Mouse (Mus musculus) forebrain, embryonic 15.5 days (tissue): Measurements from ENCODE around the gene Fbxo4. TPM values are rescaled to one million over a fixed set of nuclear protein-coding genes. Genes with fewer than 3 reads are reported as not detected.
A peak's percentile ranks its signal among the peaks of the same experiment; 100 is the strongest.

Experiments
- ATAC-seq: fragments of 200-750 bp; cut with Nextera tagmentation; replicated peaks from 2 replicates; pipeline ENCODE4 v1.8.0; 2017; ENCODE audit warnings: mild to moderate bottlenecking, moderate TSS enrichment, moderate library complexity
- H3K27ac ChIP-seq: fragments of 300-500 bp; sonication (generic); replicated peaks from 2 replicates; pipeline ENCODE4 v1.5.1; 2015; ENCODE audit warnings: mild to moderate bottlenecking, inconsistent platforms
- H3K27me3 ChIP-seq: fragments of 300-500 bp; sonication (generic); 2 replicates; pipeline ENCODE4 v1.6.1; 2015; ENCODE audit warnings: inconsistent platforms
- H3K36me3 ChIP-seq: fragments of 300-500 bp; sonication (generic); 2 replicates; pipeline ENCODE4 v1.6.1; 2015; ENCODE audit warnings: mild to moderate bottlenecking, inconsistent platforms
- H3K4me1 ChIP-seq: fragments of 300-500 bp; sonication (generic); 2 replicates; pipeline ENCODE4 v1.6.1; 2015; ENCODE audit warnings: inconsistent platforms
- H3K4me2 ChIP-seq: fragments of 300-500 bp; sonication (generic); replicated peaks from 2 replicates; pipeline ENCODE4 v1.6.1; 2015; ENCODE audit warnings: mild to moderate bottlenecking, inconsistent platforms
- H3K4me3 ChIP-seq: fragments of 300-500 bp; sonication (generic); 2 replicates; pipeline ENCODE4 v1.5.1; 2015; ENCODE audit warnings: mild to moderate bottlenecking, inconsistent platforms
- H3K9ac ChIP-seq: fragments of 300-500 bp; sonication (generic); replicated peaks from 2 replicates; pipeline ENCODE4 v1.6.1; 2015; ENCODE audit warnings: mild to moderate bottlenecking, inconsistent platforms
- H3K9me3 ChIP-seq: fragments of 300-500 bp; sonication (generic); 2 replicates; pipeline ENCODE4 v1.6.1; 2016; ENCODE audit warnings: inconsistent platforms
- WGBS: fragments of 180-500 bp; shearing (Covaris S2); methylation state at CpG from one replicate; pipeline ENCODE4 v1.1.7; 2015; ENCODE audit warnings: mixed read lengths; 5-methylcytosine and 5-hydroxymethylcytosine counted together
- polyA plus RNA-seq: library from polyadenylated mRNA; unstranded; fragments of >200 nt; fragmentation: Nextera tagmentation; extraction: Ambion mirVana; gene quantifications from 2 replicates; pipeline ENCODE4 v1.2.1, GENCODE M21; 2015

The Fbxo4 gene
- polyA plus RNA-seq, 1 experiment from 2014 or later: 7.5 TPM

DNA sequence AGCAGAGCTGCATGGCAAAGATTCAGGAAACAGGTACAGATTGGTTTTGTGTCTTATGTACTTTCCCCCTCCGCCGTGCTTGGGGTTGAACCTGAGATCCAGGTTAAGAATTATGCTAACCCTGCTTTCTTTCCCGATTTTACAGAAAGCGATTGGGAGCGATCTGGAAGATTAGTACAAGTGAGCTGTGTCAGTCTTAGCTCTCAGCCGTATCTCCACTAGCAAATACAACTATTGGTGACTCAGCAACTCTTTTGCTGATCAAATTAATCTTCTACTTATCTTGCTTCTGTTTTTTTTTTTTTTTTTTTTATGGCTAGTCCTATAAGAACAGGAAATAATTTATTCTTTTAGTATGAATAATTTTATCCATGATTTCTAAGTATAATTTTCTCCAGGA, 9.2 kb downstream of the Fbxo4 start:
- 95% methylated on average over 6 of the region's 6 CpGs for WGBS
- H3K27ac ChIP-seq: no peak overlapping the region
- H3K27me3 ChIP-seq: no peaks in the 10 kb centered on the region
- H3K9me3 ChIP-seq: no peaks in the 10 kb centered on the region
- H3K4me1 ChIP-seq: no peaks in the 10 kb centered on the region
- H3K4me3 ChIP-seq: no peak overlapping the region
- no peak overlapping the region for H3K4me2 ChIP-seq
- H3K9ac ChIP-seq: no peak overlapping the region
- no peak for ATAC-seq
- H3K36me3 ChIP-seq: 0 out of 2 replicates have a peak, but pooled peaks cover 3% of the 10 kb centered on the region

DNA sequence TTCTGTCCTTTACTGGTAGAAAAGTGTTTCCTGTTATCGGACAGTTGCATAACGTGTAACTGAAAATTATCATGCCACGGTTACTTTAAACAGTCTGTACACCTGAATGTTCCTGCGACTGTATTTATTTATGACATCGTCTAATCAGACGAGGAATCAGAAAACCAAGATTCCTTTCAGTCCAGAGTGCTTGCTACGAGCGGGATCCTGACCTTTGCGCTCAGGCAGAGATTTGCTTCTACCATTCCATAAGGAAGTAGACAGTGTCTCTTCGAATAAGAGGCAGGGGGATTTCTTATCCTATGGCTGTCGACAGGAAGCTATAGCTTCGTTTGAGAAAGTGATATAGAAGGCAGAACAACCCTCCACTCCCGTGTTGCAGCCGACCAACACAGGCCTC, 9.6 kb downstream of the Fbxo4 start:
- H3K4me1 ChIP-seq: no peaks in the 10 kb centered on the region
- WGBS: 92% methylated on average over 14 of the region's 14 CpGs
- 0 out of 2 replicates have a peak, but pooled peaks cover 3% of the 10 kb centered on the region for H3K36me3 ChIP-seq
- no peaks in the 10 kb centered on the region for H3K27me3 ChIP-seq
- H3K9ac ChIP-seq: no peak overlapping the region
- H3K4me3 ChIP-seq: no peak overlapping the region
- no peak overlapping the region for H3K4me2 ChIP-seq
- H3K27ac ChIP-seq: no peak overlapping the region
- H3K9me3 ChIP-seq: no peaks in the 10 kb centered on the region
- ATAC-seq: no peak

DNA sequence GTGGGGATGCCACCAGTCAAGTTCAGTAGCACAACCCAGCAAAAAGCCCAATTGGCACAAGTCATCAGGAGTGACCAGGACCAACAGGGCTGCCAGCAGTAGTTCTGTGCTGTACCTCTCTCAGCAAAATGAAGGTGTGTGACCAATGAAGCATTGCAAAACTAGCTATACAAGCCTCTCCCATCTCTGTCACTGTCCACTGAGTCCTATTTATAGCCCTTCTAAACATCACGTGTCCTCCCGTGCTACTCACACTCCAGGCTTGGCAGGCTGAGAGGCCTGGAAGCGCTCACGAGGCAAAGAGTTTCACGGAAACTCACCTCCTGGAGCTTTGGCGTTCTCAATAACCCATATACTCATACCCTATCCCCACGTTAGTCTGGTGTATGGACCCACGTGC, 17.1 kb downstream of the Fbxo4 start:
- Histone ChIP-seq H3K27me3 (no peaks in the 10 kb centered on the region), H3K27ac (no peak overlapping the region), H3K4me3 (no peak overlapping the region), H3K36me3 (no peaks in the 10 kb centered on the region), H3K9ac (no peak overlapping the region), H3K4me2 (no peak overlapping the region), H3K4me1 (no peaks in the 10 kb centered on the region), H3K9me3 (no peaks in the 10 kb centered on the region)
- no peak for ATAC-seq
- WGBS: 83% methylated on average over 8 of the region's 8 CpGs

DNA sequence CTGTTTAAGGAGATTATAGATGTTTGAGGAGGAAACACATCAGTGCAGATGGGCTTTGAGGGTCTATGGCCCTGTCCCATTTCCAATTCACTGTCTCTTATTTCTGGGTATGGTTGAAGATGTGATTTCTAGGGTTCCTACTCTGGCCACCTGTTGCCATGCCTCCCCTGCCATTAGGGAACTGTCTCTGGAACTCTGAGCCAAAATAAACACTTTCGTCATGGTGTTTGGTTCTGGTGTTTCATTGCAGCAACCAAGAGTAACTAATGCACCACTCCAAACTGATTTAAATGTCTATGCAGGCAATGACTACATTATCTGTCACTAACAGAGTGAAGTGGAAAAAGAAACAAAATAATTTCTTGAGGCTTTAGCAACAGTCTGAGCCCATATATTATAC, 19.3 kb downstream of the Fbxo4 start:
- H3K27me3 ChIP-seq: no peaks in the 10 kb centered on the region
- H3K4me2 ChIP-seq: no peak overlapping the region
- ATAC-seq: no peak
- no peaks in the 10 kb centered on the region for H3K36me3 ChIP-seq
- no peak overlapping the region for H3K9ac ChIP-seq
- H3K9me3 ChIP-seq: no peaks in the 10 kb centered on the region
- H3K27ac ChIP-seq: no peak overlapping the region
- no peaks in the 10 kb centered on the region for H3K4me1 ChIP-seq
- WGBS: 66% methylated on average over 1 of the region's 1 CpGs
- H3K4me3 ChIP-seq: no peak overlapping the region

DNA sequence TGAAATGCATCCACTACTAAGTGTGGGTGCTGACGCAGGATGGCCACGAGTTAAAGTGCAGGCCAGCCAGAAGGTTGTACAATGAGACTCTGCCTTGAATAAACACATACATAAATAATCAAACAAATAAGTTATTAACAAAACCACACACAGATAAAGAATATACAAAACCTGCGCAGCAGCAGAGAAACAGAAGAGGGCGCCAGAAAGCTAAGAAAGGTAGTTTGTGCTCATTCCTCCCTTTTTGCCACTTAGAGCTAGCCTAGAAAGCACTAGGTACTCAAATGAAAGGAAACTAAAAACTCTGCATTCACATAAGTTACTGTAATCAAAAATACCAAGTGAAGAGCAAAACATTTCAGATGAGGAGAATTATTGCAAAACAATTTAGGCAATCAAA, 21.4 kb downstream of the Fbxo4 start:
- H3K9ac ChIP-seq: no peak overlapping the region
- no peaks in the 10 kb centered on the region for H3K4me1 ChIP-seq
- H3K27ac ChIP-seq: no peak overlapping the region
- 0 out of 2 replicates have a peak, but pooled peaks have one; percentile 46 for ATAC-seq
- no peaks in the 10 kb centered on the region for H3K27me3 ChIP-seq
- WGBS: 30% methylated on average over 4 of the region's 4 CpGs
- H3K36me3 ChIP-seq: no peaks in the 10 kb centered on the region
- no peaks in the 10 kb centered on the region for H3K9me3 ChIP-seq
- H3K4me3 ChIP-seq: no peak overlapping the region
- no peak overlapping the region for H3K4me2 ChIP-seq

DNA sequence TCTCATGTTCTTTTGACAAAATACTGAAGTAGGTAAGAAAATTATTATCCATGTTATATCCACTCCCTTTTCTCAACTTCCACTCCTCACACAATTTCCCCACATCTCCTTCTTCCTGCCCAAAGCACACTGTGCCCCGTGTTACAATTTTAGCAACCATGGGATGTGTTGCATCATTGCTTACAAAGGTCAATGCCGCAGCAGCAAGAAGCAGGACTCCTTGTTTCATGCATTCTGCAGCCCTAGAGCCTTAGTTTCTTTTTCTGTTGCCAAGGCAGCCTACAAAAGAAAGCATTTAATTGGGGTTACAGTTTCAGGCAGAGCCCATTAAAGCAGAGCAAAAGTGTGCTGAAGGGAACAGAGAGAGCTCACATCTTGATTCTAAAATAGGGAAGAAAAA, 24.4 kb downstream of the Fbxo4 start:
- 38% methylated on average over 2 of the region's 2 CpGs for WGBS
- H3K4me1 ChIP-seq: no peaks in the 10 kb centered on the region
- H3K9me3 ChIP-seq: no peaks in the 10 kb centered on the region
- H3K27ac ChIP-seq: no peak overlapping the region
- H3K4me3 ChIP-seq: no peak overlapping the region
- H3K9ac ChIP-seq: no peak overlapping the region
- ATAC-seq: no peak
- H3K36me3 ChIP-seq: no peaks in the 10 kb centered on the region
- H3K4me2 ChIP-seq: no peak overlapping the region
- no peaks in the 10 kb centered on the region for H3K27me3 ChIP-seq

DNA sequence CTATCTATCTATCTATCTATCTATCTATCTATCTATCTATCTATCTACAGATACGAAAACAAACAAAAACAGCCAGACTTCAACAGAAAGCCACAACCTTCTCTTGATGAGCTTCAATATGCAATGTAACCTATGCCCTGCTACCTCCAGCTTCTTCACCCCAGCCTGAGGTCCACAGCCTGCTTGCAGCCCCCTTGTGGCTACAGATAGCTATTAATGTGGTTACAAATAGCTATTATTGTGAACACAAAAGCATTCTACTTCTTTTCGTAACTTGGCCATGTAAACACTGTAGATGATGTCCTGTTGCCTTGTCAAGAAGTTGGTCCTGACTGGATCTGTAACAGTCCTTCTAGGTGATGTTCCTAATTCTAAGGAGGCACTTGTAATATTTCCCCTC, 41.2 kb downstream of the Fbxo4 start:
- Histone ChIP-seq H3K27me3 (no peaks in the 10 kb centered on the region), H3K9me3 (no peaks in the 10 kb centered on the region), H3K4me2 (no peak overlapping the region), H3K36me3 (no peaks in the 10 kb centered on the region), H3K27ac (no peak overlapping the region), H3K4me1 (no peaks in the 10 kb centered on the region), H3K9ac (no peak overlapping the region), H3K4me3 (no peak overlapping the region)
- ATAC-seq: no peak
- WGBS: 85% methylated on average over 2 of the region's 2 CpGs

DNA sequence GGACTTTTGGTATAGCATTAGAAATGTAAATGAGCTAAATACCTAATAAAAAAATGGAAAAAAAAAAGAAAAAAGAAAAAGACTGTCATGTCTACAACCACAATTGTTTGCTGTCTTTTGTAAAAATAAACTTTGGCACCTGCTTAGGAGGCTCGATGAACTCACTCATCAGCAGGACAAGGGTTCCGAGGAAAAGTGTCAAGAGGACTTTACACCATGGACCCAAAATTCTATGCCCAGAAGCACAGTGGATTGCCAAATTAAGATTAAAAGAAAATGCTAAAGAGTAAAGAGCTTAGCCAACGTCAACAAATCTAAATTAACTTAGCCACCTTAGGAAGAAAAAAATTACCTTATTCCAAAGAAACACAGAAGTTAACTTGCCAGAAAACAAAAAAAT, 43.3 kb downstream of the Fbxo4 start:
- H3K27ac ChIP-seq: no peak overlapping the region
- H3K4me1 ChIP-seq: no peaks in the 10 kb centered on the region
- no peak overlapping the region for H3K9ac ChIP-seq
- ATAC-seq: no peak
- no peaks in the 10 kb centered on the region for H3K27me3 ChIP-seq
- no peak overlapping the region for H3K4me2 ChIP-seq
- no peak overlapping the region for H3K4me3 ChIP-seq
- no peaks in the 10 kb centered on the region for H3K36me3 ChIP-seq
- 87% methylated on average over 3 of the region's 3 CpGs for WGBS
- no peaks in the 10 kb centered on the region for H3K9me3 ChIP-seq

DNA sequence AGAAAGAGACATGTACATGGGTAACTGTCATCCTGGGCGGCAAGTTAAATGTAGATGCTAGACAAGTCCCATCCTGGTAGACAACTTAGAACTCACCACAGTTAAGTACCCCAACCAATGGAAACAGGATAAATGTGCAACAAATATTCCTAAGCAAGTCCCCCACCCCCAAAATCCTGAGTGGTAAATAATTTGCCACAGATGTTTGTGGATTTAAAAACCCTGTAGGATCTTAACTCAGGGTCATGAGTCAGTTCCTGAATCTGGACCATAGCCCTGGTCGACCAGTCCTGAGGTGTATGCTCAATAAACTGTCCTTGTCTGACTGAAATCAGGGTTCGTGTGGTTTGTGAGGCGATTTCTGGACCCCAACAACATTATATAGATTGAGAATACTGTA, 45.9 kb downstream of the Fbxo4 start:
- H3K4me3 ChIP-seq: no peak overlapping the region
- 92% methylated on average over 4 of the region's 4 CpGs for WGBS
- ATAC-seq: no peak
- H3K4me1 ChIP-seq: no peaks in the 10 kb centered on the region
- H3K9me3 ChIP-seq: no peaks in the 10 kb centered on the region
- no peak overlapping the region for H3K9ac ChIP-seq
- no peaks in the 10 kb centered on the region for H3K27me3 ChIP-seq
- H3K4me2 ChIP-seq: no peak overlapping the region
- no peak overlapping the region for H3K27ac ChIP-seq
- no peaks in the 10 kb centered on the region for H3K36me3 ChIP-seq

DNA sequence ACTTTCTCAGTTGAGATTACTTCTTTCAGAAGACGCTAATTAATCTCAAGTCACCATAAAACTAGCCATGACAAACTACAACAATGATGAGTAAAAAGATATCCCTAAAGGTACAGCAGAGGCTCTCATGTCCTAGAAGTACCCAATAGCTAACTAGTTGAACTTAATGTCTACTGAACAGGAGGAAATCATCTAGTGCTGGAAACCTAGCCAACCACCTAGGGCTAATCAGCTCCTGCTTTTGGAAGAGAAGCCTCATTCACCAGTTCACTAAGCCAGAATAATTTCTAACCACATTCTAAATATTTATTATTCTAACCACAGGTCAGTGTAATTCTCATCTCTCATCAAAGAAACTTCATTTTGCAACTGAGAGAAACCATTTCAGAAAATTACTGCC, 47.4 kb downstream of the Fbxo4 start:
- Histone ChIP-seq H3K9me3 (no peaks in the 10 kb centered on the region), H3K27ac (no peak overlapping the region), H3K36me3 (no peaks in the 10 kb centered on the region), H3K4me2 (no peak overlapping the region), H3K9ac (no peak overlapping the region), H3K27me3 (no peaks in the 10 kb centered on the region), H3K4me1 (no peaks in the 10 kb centered on the region), H3K4me3 (no peak overlapping the region)
- WGBS: 95% methylated on average over 1 of the region's 1 CpGs
- no peak for ATAC-seq

Other genes starting within 250 kb of the Fbxo4 start
- 33.9 and 35.8 TPM in 2 replicates for gene AW549877, start 16.2 kb upstream of the Fbxo4 start, polyA plus RNA-seq
- 257 and 282 TPM in 2 replicates for gene Oxct1, start 46.8 kb upstream of the Fbxo4 start, polyA plus RNA-seq